Mouse (Mus musculus): Measurements from ENCODE around the gene Grin2d. TPM values are rescaled to one million over a fixed set of nuclear protein-coding genes. Genes with fewer than 3 reads are reported as not detected.
A peak's percentile ranks its signal among the peaks of the same experiment; 100 is the strongest.

Gene Grin2d
- polyA plus RNA-seq, 1 experiment from 2014 or later: 0.37 TPM

- Histone ChIP-seq H3K9me3 (replicated peaks) (no peaks in the 10 kb centered on the region), H3K27me3 (replicated peaks) (peaks cover 53% of the 10 kb centered on the region), H3K4me2 (peak overlapping the region; percentile 66), H3K4me3 (peak overlapping the region; percentile 26), H3K4me1 (replicated peaks) (peaks cover 58% of the 10 kb centered on the region), H3K9ac (peak overlapping the region; percentile 60), H3K36me3 (peaks cover 8% of the 10 kb centered on the region; the same call in 1 of the 2 replicates), H3K27ac (ENCODE audit: poor library complexity, severe bottlenecking) (no peak overlapping the region)
- no peak for ATAC-seq (ENCODE audit: insufficient number of reproducible peaks, low FRiP score)
- WGBS: under 1% methylated on average over 13 of the region's 14 CpGs
Measured at GRCm38 (mm10) chr7:45869787-45870186, 8.4 kb downstream of the Grin2d start.

- ATAC-seq (ENCODE audit: insufficient number of reproducible peaks, low FRiP score): no peak
- H3K27me3 ChIP-seq (replicated peaks): peaks cover 53% of the 10 kb centered on the region
Measured at GRCm38 (mm10) chr7:45869107-45869670, 9.0 kb downstream of the Grin2d start.

GRCm38 (mm10) chr7:45867871-45868270, 10.3 kb downstream of the Grin2d start:
- H3K27me3 ChIP-seq (replicated peaks): peaks cover 57% of the 10 kb centered on the region
- ATAC-seq (ENCODE audit: insufficient number of reproducible peaks, low FRiP score): no peak

More at GRCm38 (mm10) chr7:45869107-45869670, 9.0 kb downstream of the Grin2d start:
- Histone ChIP-seq H3K4me2 (peak overlapping the region; percentile 66), H3K27ac (ENCODE audit: poor library complexity, severe bottlenecking) (no peak overlapping the region), H3K9me3 (replicated peaks) (no peaks in the 10 kb centered on the region), H3K4me3 (peak overlapping the region; percentile 26), H3K9ac (peak overlapping the region; percentile 60), H3K4me1 (replicated peaks) (peaks cover 52% of the 10 kb centered on the region), H3K36me3 (0 out of 2 replicates have a peak, but pooled peaks cover 2% of the 10 kb centered on the region)
- WGBS: 17% methylated on average over 8 of the region's 8 CpGs

GRCm38 (mm10) chr7:45865925-45866910, 12.0 kb downstream of the Grin2d start:
- H3K4me2 ChIP-seq: peak overlapping the region; percentile 88
- peak overlapping the region; percentile 88 for H3K9ac ChIP-seq
- ATAC-seq (ENCODE audit: insufficient number of reproducible peaks, low FRiP score): peak; percentile 69
- H3K4me3 ChIP-seq: peak overlapping the region; percentile 69
- peaks cover 61% of the 10 kb centered on the region for H3K27me3 ChIP-seq (replicated peaks)
- H3K4me1 ChIP-seq (replicated peaks): peaks cover 44% of the 10 kb centered on the region
- no peaks in the 10 kb centered on the region for H3K36me3 ChIP-seq
- H3K9me3 ChIP-seq (replicated peaks): no peaks in the 10 kb centered on the region
- WGBS: under 1% methylated on average over 117 of the region's 117 CpGs
- no peak overlapping the region for H3K27ac ChIP-seq (ENCODE audit: poor library complexity, severe bottlenecking)

More at GRCm38 (mm10) chr7:45867871-45868270, 10.3 kb downstream of the Grin2d start:
- Histone ChIP-seq H3K9ac (no peak overlapping the region), H3K4me1 (replicated peaks) (peaks cover 44% of the 10 kb centered on the region), H3K4me3 (no peak overlapping the region), H3K36me3 (no peaks in the 10 kb centered on the region), H3K9me3 (replicated peaks) (no peaks in the 10 kb centered on the region), H3K4me2 (no peak overlapping the region), H3K27ac (ENCODE audit: poor library complexity, severe bottlenecking) (no peak overlapping the region)
- WGBS: 23% methylated on average over 2 of the region's 2 CpGs

GRCm38 (mm10) chr7:45864435-45864834, 13.7 kb downstream of the Grin2d start:
- no peak for ATAC-seq (ENCODE audit: insufficient number of reproducible peaks, low FRiP score)

GRCm38 (mm10) chr7:45862804-45863203, 15.4 kb downstream of the Grin2d start:
- ATAC-seq (ENCODE audit: insufficient number of reproducible peaks, low FRiP score): no peak

More at GRCm38 (mm10) chr7:45864435-45864834, 13.7 kb downstream of the Grin2d start:
- Histone ChIP-seq H3K36me3 (no peaks in the 10 kb centered on the region), H3K4me2 (no peak overlapping the region), H3K9me3 (replicated peaks) (no peaks in the 10 kb centered on the region), H3K27ac (ENCODE audit: poor library complexity, severe bottlenecking) (no peak overlapping the region), H3K9ac (no peak overlapping the region), H3K27me3 (replicated peaks) (peaks cover 59% of the 10 kb centered on the region), H3K4me3 (no peak overlapping the region), H3K4me1 (replicated peaks) (peaks cover 30% of the 10 kb centered on the region)
- 54% methylated on average over 3 of the region's 3 CpGs for WGBS

GRCm38 (mm10) chr7:45859008-45859407, 19.2 kb downstream of the Grin2d start:
- H3K4me3 ChIP-seq: no peak overlapping the region
- no peak overlapping the region for H3K4me2 ChIP-seq
- H3K27ac ChIP-seq (ENCODE audit: poor library complexity, severe bottlenecking): no peak overlapping the region
- peaks cover 15% of the 10 kb centered on the region for H3K4me1 ChIP-seq (replicated peaks)
- ATAC-seq (ENCODE audit: insufficient number of reproducible peaks, low FRiP score): no peak
- no peaks in the 10 kb centered on the region for H3K36me3 ChIP-seq
- 54% methylated on average over 4 of the region's 4 CpGs for WGBS
- H3K27me3 ChIP-seq (replicated peaks): peaks cover 83% of the 10 kb centered on the region
- H3K9ac ChIP-seq: no peak overlapping the region
- H3K9me3 ChIP-seq (replicated peaks): no peaks in the 10 kb centered on the region

More at GRCm38 (mm10) chr7:45862804-45863203, 15.4 kb downstream of the Grin2d start:
- WGBS: 79% methylated on average over 7 of the region's 7 CpGs
- H3K27ac ChIP-seq (ENCODE audit: poor library complexity, severe bottlenecking): no peak overlapping the region
- no peaks in the 10 kb centered on the region for H3K36me3 ChIP-seq
- H3K9me3 ChIP-seq (replicated peaks): no peaks in the 10 kb centered on the region
- no peak overlapping the region for H3K4me2 ChIP-seq
- H3K4me3 ChIP-seq: no peak overlapping the region
- H3K4me1 ChIP-seq (replicated peaks): peaks cover 16% of the 10 kb centered on the region
- peaks cover 59% of the 10 kb centered on the region for H3K27me3 ChIP-seq (replicated peaks)
- H3K9ac ChIP-seq: no peak overlapping the region

GRCm38 (mm10) chr7:45856950-45857901, 21.0 kb downstream of the Grin2d start:
- WGBS: under 1% methylated on average over 30 of the region's 30 CpGs
- Histone ChIP-seq H3K9me3 (replicated peaks) (no peaks in the 10 kb centered on the region), H3K27me3 (replicated peaks) (peaks cover 76% of the 10 kb centered on the region), H3K4me3 (peak overlapping the region; percentile 42), H3K4me1 (replicated peaks) (peaks cover 15% of the 10 kb centered on the region), H3K36me3 (no peaks in the 10 kb centered on the region), H3K9ac (peak overlapping the region; percentile 50), H3K4me2 (peak overlapping the region; percentile 79), H3K27ac (ENCODE audit: poor library complexity, severe bottlenecking) (no peak overlapping the region)
- peak; percentile 37; the same call in 1 of the 2 replicates for ATAC-seq (ENCODE audit: insufficient number of reproducible peaks, low FRiP score)

- no peaks in the 10 kb centered on the region for H3K36me3 ChIP-seq
- H3K4me2 ChIP-seq: no peak overlapping the region
- H3K27me3 ChIP-seq (replicated peaks): peaks cover 60% of the 10 kb centered on the region
- peaks cover 15% of the 10 kb centered on the region for H3K4me1 ChIP-seq (replicated peaks)
- H3K27ac ChIP-seq (ENCODE audit: poor library complexity, severe bottlenecking): no peak overlapping the region
- H3K9me3 ChIP-seq (replicated peaks): no peaks in the 10 kb centered on the region
- no peak for ATAC-seq (ENCODE audit: insufficient number of reproducible peaks, low FRiP score)
- 79% methylated on average over 12 of the region's 12 CpGs for WGBS
- no peak overlapping the region for H3K9ac ChIP-seq
- no peak overlapping the region for H3K4me3 ChIP-seq
Measured at GRCm38 (mm10) chr7:45853089-45853488, 25.1 kb downstream of the Grin2d start.

GRCm38 (mm10) chr7:45850661-45851060, 27.5 kb downstream of the Grin2d start:
- Histone ChIP-seq H3K36me3 (no peaks in the 10 kb centered on the region), H3K9ac (no peak overlapping the region), H3K27ac (ENCODE audit: poor library complexity, severe bottlenecking) (no peak overlapping the region), H3K9me3 (replicated peaks) (no peaks in the 10 kb centered on the region), H3K4me2 (no peak overlapping the region), H3K27me3 (replicated peaks) (peaks cover 43% of the 10 kb centered on the region), H3K4me1 (replicated peaks) (no peaks in the 10 kb centered on the region), H3K4me3 (no peak overlapping the region)
- no peak for ATAC-seq (ENCODE audit: insufficient number of reproducible peaks, low FRiP score)
- 44% methylated on average over 3 of the region's 3 CpGs for WGBS
